Mouse (Mus musculus): ENCODE measurements around the gene Six3.

- TF ChIP-seq EP300 (optimal IDR thresholded peaks at IDR 0.05) (no peak), CTCF (IDR thresholded peaks at IDR 0.05; ENCODE audit: low read depth) (no peak)
Measured at GRCm38 (mm10) chr17:85608366-85609093, 4.9 kb upstream of the Six3 start.

Data from stomach, postnatal 0 days (tissue).